Mouse (Mus musculus) cortical plate, adult 2 months (tissue): ENCODE data around the gene Ttc7b.

Experiments
- CTCF ChIP-seq: fragments of 200-500 bp; IDR thresholded peaks from 2 replicates; pipeline ENCODE4 v1.5.1; 2011; ENCODE audit warnings: mild to moderate bottlenecking, control low read depth, low read length; ENCODE audit not compliant: insufficient read depth; ENCODE audit errors: extremely low read depth
- POLR2A ChIP-seq: fragments of 200-500 bp; IDR thresholded peaks from 2 replicates; pipeline ENCODE4 v1.6.1; 2011; ENCODE audit warnings: mild to moderate bottlenecking, low read length, control low read depth; ENCODE audit not compliant: insufficient read depth; ENCODE audit errors: extremely low read depth

DNA sequence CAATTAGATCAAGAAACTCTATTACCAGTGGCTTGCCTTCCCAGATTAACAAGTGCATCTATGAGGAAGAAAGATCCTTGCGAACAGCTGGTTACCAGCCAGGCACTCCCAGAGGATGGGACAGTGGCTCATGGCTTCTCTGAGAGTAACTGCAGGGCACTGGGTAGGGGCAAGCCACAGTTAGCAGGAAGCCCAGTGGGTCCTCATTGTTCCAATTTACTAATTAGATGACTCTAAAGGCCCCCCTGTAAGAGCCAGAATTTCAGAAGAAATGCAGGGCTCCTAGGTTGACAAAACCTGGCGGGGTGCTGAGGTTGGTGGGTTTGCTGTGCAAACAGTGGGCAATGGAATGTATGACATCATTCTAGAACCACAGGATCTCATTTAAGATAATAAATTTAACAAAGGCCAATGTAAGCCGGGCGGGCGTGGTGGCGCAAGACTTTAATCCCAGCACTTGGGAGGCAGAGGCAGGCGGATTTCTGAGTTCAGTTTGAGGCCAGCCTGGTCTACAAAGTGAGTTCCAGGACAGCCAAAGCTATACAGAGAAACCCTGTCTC, 179.6 kb downstream of the Ttc7b start:
- TF ChIP-seq POLR2A (no peak), CTCF (no peak)
